Mouse (Mus musculus) liver, embryonic 13.5 days (tissue): Measurements from ENCODE around the gene Bace1. TPM values are rescaled to one million over a fixed set of nuclear protein-coding genes. Genes with fewer than 3 reads are reported as not detected.
"Not testable (repeated sequence)": the region's sequence is repeated elsewhere in the genome, so short reads cannot be mapped to it uniquely, and the experiment has no call there.

ENCODE experiments used
- ATAC-seq: fragments of 200-750 bp; cut with Nextera tagmentation; 2 replicates; pipeline ENCODE4 v1.8.0; 2017; ENCODE audit warnings: low read depth, mild to moderate bottlenecking, moderate number of reproducible peaks, moderate library complexity
- DNase-seq: peaks from one replicate; pipeline ENCODE4 v3.0.0; 2022
- H3K27ac ChIP-seq: fragments of 300-500 bp; sonication (generic); 2 replicates; pipeline ENCODE4 v1.5.1; 2015; ENCODE audit warnings: moderate library complexity, mild to moderate bottlenecking, inconsistent platforms
- H3K27me3 ChIP-seq: fragments of 300-500 bp; sonication (generic); 2 replicates; pipeline ENCODE4 v1.6.1; 2015; ENCODE audit warnings: mild to moderate bottlenecking, inconsistent platforms
- H3K36me3 ChIP-seq: fragments of 300-500 bp; sonication (generic); 2 replicates; pipeline ENCODE4 v1.6.1; 2015; ENCODE audit warnings: mild to moderate bottlenecking, inconsistent platforms
- H3K4me1 ChIP-seq: fragments of 300-500 bp; sonication (generic); replicated peaks from 2 replicates; pipeline ENCODE4 v1.6.1; 2015; ENCODE audit warnings: inconsistent platforms
- H3K4me2 ChIP-seq: fragments of 300-500 bp; sonication (generic); 2 replicates; pipeline ENCODE4 v1.6.1; 2015; ENCODE audit warnings: inconsistent platforms, mild to moderate bottlenecking, moderate library complexity
- H3K4me3 ChIP-seq: fragments of 300-500 bp; sonication (generic); replicated peaks from 2 replicates; pipeline ENCODE4 v1.5.1; 2015; ENCODE audit warnings: mild to moderate bottlenecking, inconsistent platforms
- H3K9ac ChIP-seq: fragments of 300-500 bp; sonication (generic); 2 replicates; pipeline ENCODE4 v1.6.1; 2015; ENCODE audit warnings: mild to moderate bottlenecking, inconsistent platforms
- H3K9me3 ChIP-seq: fragments of 300-500 bp; sonication (generic); replicated peaks from 2 replicates; pipeline ENCODE4 v1.6.1; 2016; ENCODE audit warnings: inconsistent platforms
- WGBS: fragments of 180-500 bp; shearing (Covaris S2); methylation state at CpG from one replicate; pipeline ENCODE4 v1.1.7; 2015; ENCODE audit not compliant: insufficient replicate concordance; 5-methylcytosine and 5-hydroxymethylcytosine counted together
- polyA plus RNA-seq: library from polyadenylated mRNA; unstranded; fragments of >200 nt; fragmentation: Nextera tagmentation; extraction: Ambion mirVana; gene quantifications from 2 replicates; pipeline ENCODE4 v1.2.1, GENCODE M21; 2015

Bace1 gene
- polyA plus RNA-seq, 1 experiment from 2014 or later = 5.1 TPM

- Histone ChIP-seq H3K4me1 (peaks cover 36% of the 10 kb centered on the region), H3K36me3 (no peaks in the 10 kb centered on the region), H3K9ac (peak overlapping the region; percentile 70), H3K4me3 (peak overlapping the region; percentile 63), H3K4me2 (peak overlapping the region; percentile 68), H3K9me3 (no peaks in the 10 kb centered on the region), H3K27ac (no peak overlapping the region), H3K27me3 (peaks cover 29% of the 10 kb centered on the region)
- no peak for DNase-seq
- ATAC-seq = peak; percentile 38
- 19% methylated on average over 17 of the region's 17 CpGs for WGBS
Measured at GRCm38 (mm10) chr9:45839139-45839981, 980 bp downstream of the Bace1 start.

GRCm38 (mm10) chr9:45839982-45840300 is 1.6 kb downstream of the Bace1 start:
- Histone ChIP-seq H3K4me3 (peak overlapping the region; percentile 63), H3K9ac (peak overlapping the region; percentile 51), H3K27ac (no peak overlapping the region), H3K27me3 (peaks cover 29% of the 10 kb centered on the region), H3K9me3 (no peaks in the 10 kb centered on the region), H3K36me3 (no peaks in the 10 kb centered on the region), H3K4me2 (peak overlapping the region; percentile 68), H3K4me1 (peaks cover 36% of the 10 kb centered on the region)
- 59% methylated on average over 7 of the region's 7 CpGs for whole genome bisulfite sequencing
- 0 out of 2 replicates have a peak, but pooled peaks have one; percentile 6 for ATAC-seq
- no peak for DNase-seq

- DNase-seq (no peak), ATAC-seq (no peak)
- Histone ChIP-seq H3K4me2 (peak overlapping the region; percentile 68), H3K9ac (peak overlapping the region; percentile 51), H3K27ac (no peak overlapping the region), H3K4me1 (peaks cover 36% of the 10 kb centered on the region), H3K9me3 (no peaks in the 10 kb centered on the region), H3K27me3 (peaks cover 29% of the 10 kb centered on the region), H3K36me3 (no peaks in the 10 kb centered on the region), H3K4me3 (peak overlapping the region; percentile 63)
- 61% methylated on average over 5 of the region's 5 CpGs for WGBS
Measured at GRCm38 (mm10) chr9:45840331-45840730, 2.0 kb downstream of the Bace1 start.

GRCm38 (mm10) chr9:45841458-45841857 is 3.1 kb downstream of the Bace1 start:
- no peaks in the 10 kb centered on the region for H3K36me3 ChIP-seq
- DNase-seq (no peak), ATAC-seq (no peak)
- H3K27ac ChIP-seq = no peak overlapping the region
- H3K4me1 ChIP-seq = peaks cover 37% of the 10 kb centered on the region
- no peak overlapping the region for H3K4me3 ChIP-seq
- H3K9ac ChIP-seq = no peak overlapping the region
- peak overlapping the region; percentile 68 for H3K4me2 ChIP-seq
- no peaks in the 10 kb centered on the region for H3K9me3 ChIP-seq
- 63% methylated on average over 6 of the region's 6 CpGs for WGBS
- H3K27me3 ChIP-seq = peaks cover 29% of the 10 kb centered on the region

- Histone ChIP-seq H3K4me3 (no peak overlapping the region), H3K27ac (no peak overlapping the region), H3K27me3 (peaks cover 23% of the 10 kb centered on the region), H3K36me3 (no peaks in the 10 kb centered on the region), H3K9me3 (no peaks in the 10 kb centered on the region), H3K9ac (no peak overlapping the region), H3K4me1 (peaks cover 43% of the 10 kb centered on the region), H3K4me2 (no peak overlapping the region)
- DNase-seq = no peak
- ATAC-seq = no peak
- WGBS = 59% methylated on average over 5 of the region's 5 CpGs
Measured at GRCm38 (mm10) chr9:45843007-45843406, 4.6 kb downstream of the Bace1 start.

GRCm38 (mm10) chr9:45843780-45844179 is 5.4 kb downstream of the Bace1 start:
- Histone ChIP-seq H3K4me3 (no peak overlapping the region), H3K27me3 (peaks cover 16% of the 10 kb centered on the region), H3K4me1 (peaks cover 46% of the 10 kb centered on the region), H3K4me2 (no peak overlapping the region), H3K9ac (no peak overlapping the region), H3K27ac (no peak overlapping the region), H3K36me3 (no peaks in the 10 kb centered on the region), H3K9me3 (no peaks in the 10 kb centered on the region)
- DNase-seq = no peak
- WGBS = 83% methylated on average over 1 of the region's 1 CpGs
- ATAC-seq = no peak

GRCm38 (mm10) chr9:45845541-45845940 is 7.2 kb downstream of the Bace1 start:
- H3K4me2 ChIP-seq = no peak overlapping the region
- 77% methylated on average over 3 of the region's 3 CpGs for WGBS
- no peak overlapping the region for H3K4me3 ChIP-seq
- peaks cover 44% of the 10 kb centered on the region for H3K4me1 ChIP-seq
- no peaks in the 10 kb centered on the region for H3K27me3 ChIP-seq
- H3K36me3 ChIP-seq = no peaks in the 10 kb centered on the region
- DNase-seq = no peak
- H3K27ac ChIP-seq = no peak overlapping the region
- ATAC-seq = no peak
- no peak overlapping the region for H3K9ac ChIP-seq
- no peaks in the 10 kb centered on the region for H3K9me3 ChIP-seq

GRCm38 (mm10) chr9:45846176-45846575 is 7.8 kb downstream of the Bace1 start:
- H3K36me3 ChIP-seq, ATAC-seq, DNase-seq, H3K9me3 ChIP-seq, H3K4me3 ChIP-seq, H3K4me2 ChIP-seq, H3K27me3 ChIP-seq, H3K9ac ChIP-seq, H3K27ac ChIP-seq: not testable (repeated sequence)
- H3K4me1 ChIP-seq = peaks cover 44% of the 10 kb centered on the region
- 48% methylated on average over 2 of the region's 2 CpGs for WGBS

- Histone ChIP-seq H3K27me3 (no peaks in the 10 kb centered on the region), H3K27ac (peak overlapping the region; percentile 36; the same call in 1 of the 2 replicates), H3K9me3 (no peaks in the 10 kb centered on the region), H3K4me2 (no peak overlapping the region), H3K9ac (no peak overlapping the region), H3K4me3 (no peak overlapping the region), H3K36me3 (no peaks in the 10 kb centered on the region), H3K4me1 (peaks cover 43% of the 10 kb centered on the region)
- no peak for ATAC-seq
- WGBS = 20% methylated on average over 5 of the region's 5 CpGs
- DNase-seq = no peak
Measured at GRCm38 (mm10) chr9:45846891-45847460, 8.6 kb downstream of the Bace1 start.

GRCm38 (mm10) chr9:45849528-45850408 is 11.4 kb downstream of the Bace1 start:
- H3K9ac ChIP-seq = 0 out of 2 replicates have a peak overlapping the region, but pooled peaks have one; percentile 4

More at GRCm38 (mm10) chr9:45849528-45850408, 11.4 kb downstream of the Bace1 start:
- H3K9me3 ChIP-seq = no peaks in the 10 kb centered on the region
- H3K27me3 ChIP-seq = no peaks in the 10 kb centered on the region
- ATAC-seq = no peak
- H3K4me3 ChIP-seq = no peak overlapping the region
- no peaks in the 10 kb centered on the region for H3K36me3 ChIP-seq
- DNase-seq = no peak
- H3K4me1 ChIP-seq = peaks cover 36% of the 10 kb centered on the region
- WGBS = 59% methylated on average over 9 of the region's 9 CpGs
- no peak overlapping the region for H3K4me2 ChIP-seq
- peak overlapping the region; percentile 76 for H3K27ac ChIP-seq
